Mouse (Mus musculus): ENCODE results near the gene Ttc28.

DNA sequence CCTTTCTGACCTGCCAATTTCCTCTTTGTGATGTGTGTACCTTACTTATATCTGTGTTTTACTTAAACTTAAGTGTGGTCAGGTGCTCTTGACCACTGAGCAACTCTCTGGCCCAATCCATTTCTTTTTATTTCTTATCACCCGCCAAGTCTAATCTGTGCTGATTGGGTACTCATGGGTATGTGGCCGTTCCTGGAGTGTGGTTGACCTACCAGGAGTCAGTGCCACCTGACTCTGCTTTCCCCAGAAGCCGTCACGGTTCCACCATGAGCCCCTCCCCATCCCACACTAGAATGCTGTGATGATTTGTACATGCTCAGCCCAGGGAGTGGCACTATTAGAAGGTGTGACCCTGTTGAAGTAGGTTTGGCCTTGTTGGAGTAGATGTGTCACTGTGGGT is 153.9 kb downstream of the Ttc28 start:
- no peak for TF ChIP-seq CHD2 (IDR thresholded peaks at IDR 0.05; ENCODE audit: low read depth, low read length)
- no peak for TF ChIP-seq ZNF384 (IDR thresholded peaks at IDR 0.05; ENCODE audit: low read depth, low read length)
- no peak for TF ChIP-seq MAFK (IDR thresholded peaks at IDR 0.05; ENCODE audit: insufficient read depth, low read depth, low read length)
- TF ChIP-seq HCFC1 (IDR thresholded peaks at IDR 0.05; ENCODE audit: borderline replicate concordance, insufficient read depth, low read length) = no peak
